Mouse (Mus musculus) lung, postnatal 0 days (tissue): ENCODE measurements around the gene Itgav.

Source experiments
- CTCF ChIP-seq: IDR thresholded peaks from 2 replicates; pipeline ENCODE4 v1.5.1; 2016; ENCODE audit warnings: antibody characterized with exemption, mild to moderate bottlenecking
- EP300 ChIP-seq: IDR thresholded peaks from 2 replicates; pipeline ENCODE4 v1.6.1; 2016; ENCODE audit warnings: antibody characterized with exemption, mild to moderate bottlenecking, control low read depth

DNA sequence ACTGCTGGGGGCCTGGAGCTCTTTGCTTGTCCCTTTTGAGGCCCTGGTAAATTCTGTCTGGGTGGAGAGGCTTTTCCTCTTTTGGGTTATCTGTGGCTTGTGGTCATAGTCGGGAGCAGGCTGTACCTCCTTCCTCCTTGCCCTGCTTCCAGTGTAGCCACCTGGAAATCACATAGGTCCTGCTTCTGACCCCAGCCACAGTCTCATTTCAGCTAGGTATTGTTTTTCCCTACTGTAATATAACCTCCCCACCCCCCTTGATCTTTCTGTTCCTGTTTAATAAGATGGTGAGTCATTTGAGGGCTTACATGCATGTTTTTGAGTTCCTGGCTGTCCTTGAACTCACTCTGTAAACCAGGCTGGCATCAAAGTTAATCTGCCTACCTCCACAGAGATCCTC, 42.7 kb downstream of the Itgav start:
- no peak for TF ChIP-seq CTCF
- TF ChIP-seq EP300 = no peak
